In the genomic region with DNA sequence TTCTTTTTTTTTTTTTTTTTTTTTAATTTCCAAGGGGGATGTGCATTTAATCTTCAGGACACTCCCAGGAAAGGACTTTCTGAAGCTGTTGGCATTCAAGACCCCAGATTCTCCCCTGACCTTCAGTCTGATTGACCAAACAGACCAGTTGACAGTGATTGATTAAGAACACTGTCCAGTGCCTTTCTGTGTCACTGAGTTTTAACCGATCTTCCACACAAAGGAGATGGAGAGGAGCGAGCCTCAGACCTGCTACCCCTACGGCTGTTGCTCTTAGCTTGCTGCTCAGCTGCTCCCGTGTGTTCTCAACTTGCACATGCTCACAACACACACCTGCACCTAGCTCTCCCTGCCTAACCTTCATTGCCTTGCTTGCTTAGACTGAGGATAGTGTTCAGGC, we compare ENCODE assay signal across 28 mouse cellular contexts.
A peak's percentile ranks its signal among the peaks of the same experiment; 100 is the strongest.
DNase-seq lines count a peak whose midpoint lies in the region; ATAC-seq and TF ChIP-seq lines count a peak whose summit lies in the region.
"Had no signal": no experiment of that assay in that cellular context is flagged by ENCODE, and none has a peak within 500 bp of the region (broad histone marks: within the 10 kb centered on the region; RNA-seq: fewer than 3 reads in every experiment).

No protein-coding gene starts in this region.

- no peak overlapping the region for H3K4me3 ChIP-seq in hindbrain, embryonic 11.5 days (ENCODE audit: low read depth, low read length)
- H3K4me3 ChIP-seq in hindbrain, embryonic 16.5 days (ENCODE audit: low read length) = no peak overlapping the region
- H3K4me3 ChIP-seq in ES-E14 (ENCODE audit: insufficient read depth in 1 of 2, low read depth in 1 of 2, low read length in 2 of 2, poor library complexity in 1 of 2, severe bottlenecking in 1 of 2) = no peak overlapping the region
- H3K4me3 ChIP-seq in embryonic facial prominence, embryonic 10.5 days = no peak overlapping the region
- H3K4me3 ChIP-seq in heart, adult 2 months = no peak overlapping the region
- H3K4me3 ChIP-seq: embryonic facial prominence, embryonic 12.5 days; embryonic facial prominence, embryonic 15.5 days; gastrocnemius, adult 2 months; heart, embryonic 10.5 days; heart, embryonic 13.5 days; hindbrain, embryonic 15.5 days; intestine, embryonic 15.5 days had no signal

- no peak for TF ChIP-seq EP300 in heart, adult 2 months (IDR thresholded peaks at IDR 0.05; ENCODE audit: insufficient read depth, low read depth, low read length)

- no peak overlapping the region for H3K27ac ChIP-seq in hindbrain, embryonic 11.5 days (ENCODE audit: low read depth, low read length)
- H3K27ac ChIP-seq in hindbrain, embryonic 16.5 days (ENCODE audit: low read depth, low read length) = no peak overlapping the region
- H3K27ac ChIP-seq in ES-E14 (ENCODE audit: insufficient read depth, low read depth, low read length, poor library complexity, severe bottlenecking) = peak overlapping the region; percentile 12; the same call in 1 of the 2 replicates
- H3K27ac ChIP-seq in embryonic facial prominence, embryonic 10.5 days (replicated peaks) = peak overlapping the region; percentile 30; the same call in 1 of the 2 replicates
- H3K27ac ChIP-seq in heart, adult 2 months = no peak overlapping the region
- H3K27ac ChIP-seq: embryonic facial prominence, embryonic 12.5 days; embryonic facial prominence, embryonic 15.5 days; gastrocnemius, adult 2 months; heart, embryonic 10.5 days; heart, embryonic 13.5 days; hindbrain, embryonic 15.5 days; intestine, embryonic 15.5 days had no signal

- no peak for TF ChIP-seq POLR2A in heart, adult 2 months (IDR thresholded peaks at IDR 0.05; ENCODE audit: insufficient read depth, low read depth, low read length)

- intact Hi-C loops in heart, adult 2 months (cut with DNase I) = no loop called here

- 23% methylated on average over 4 of the region's 4 CpGs for WGBS in hindbrain, embryonic 11.5 days
- WGBS in hindbrain, embryonic 16.5 days = 28% methylated on average over 4 of the region's 4 CpGs
- WGBS in embryonic facial prominence, embryonic 10.5 days = 51% methylated on average over 4 of the region's 4 CpGs
- 61% methylated on average over 4 of the region's 4 CpGs for WGBS in heart, adult 2 months

- peak; percentile 27 for DNase-seq in hindbrain, embryonic 11.5 days (ENCODE audit: low spot score)
- no peak for DNase-seq in ES-E14 (ENCODE audit: low read depth, low spot score)
- peak; percentile 31 for DNase-seq in embryo, embryonic 10.5 days (ENCODE audit: low spot score)
- no peak for DNase-seq in embryonic facial prominence, embryonic 10.5 days (ENCODE audit: low spot score)
- no peak for DNase-seq in left cerebral cortex, adult 18-20 months (ENCODE audit: low spot score in 2 of 2)
- DNase-seq in heart, adult 2 months = no peak
- DNase-seq: adrenal gland, adult 8-10 months; adrenal gland, postnatal 25 days; B cell, adult 2 months; cerebellum, adult 11-12 months; cerebellum, adult 8-10 months; cerebellum, postnatal 10 days; cerebellum, postnatal 36 days; forebrain, postnatal 0 days; gastrocnemius, adult 2 months; gastrocnemius, postnatal 14 days; heart, adult 11 months; heart, postnatal 14 days; kidney, adult 11 months had no signal

- no peaks in the 10 kb centered on the region for H3K79me2 ChIP-seq in heart, adult 2 months (replicated peaks; ENCODE audit: control insufficient read depth, insufficient read depth, low read length)

- no peak for TF ChIP-seq CTCF in heart, adult 2 months (IDR thresholded peaks at IDR 0.05)

- H3K9me3 ChIP-seq in hindbrain, embryonic 11.5 days (ENCODE audit: control insufficient read depth, low read length) = no peaks in the 10 kb centered on the region
- H3K9me3 ChIP-seq in hindbrain, embryonic 16.5 days (ENCODE audit: control insufficient read depth, low read length) = no peaks in the 10 kb centered on the region
- H3K9me3 ChIP-seq in ES-E14 (ENCODE audit: control insufficient read depth, insufficient read depth, low read depth, low read length) = no peaks in the 10 kb centered on the region
- no peaks in the 10 kb centered on the region for H3K9me3 ChIP-seq in embryonic facial prominence, embryonic 10.5 days
- H3K9me3 ChIP-seq: embryonic facial prominence, embryonic 12.5 days; embryonic facial prominence, embryonic 15.5 days; heart, embryonic 10.5 days; heart, embryonic 13.5 days; hindbrain, embryonic 15.5 days; intestine, embryonic 15.5 days had no signal

- H3K9ac ChIP-seq in hindbrain, embryonic 11.5 days (ENCODE audit: low read depth, low read length) = no peak overlapping the region
- H3K9ac ChIP-seq in hindbrain, embryonic 16.5 days (ENCODE audit: low read depth, low read length) = no peak overlapping the region
- H3K9ac ChIP-seq in ES-E14 (ENCODE audit: insufficient read depth, low read depth, low read length, poor library complexity, severe bottlenecking) = no peak overlapping the region
- H3K9ac ChIP-seq in heart, adult 2 months (ENCODE audit: low read depth, low read length) = no peak overlapping the region
- H3K9ac ChIP-seq: embryonic facial prominence, embryonic 12.5 days; embryonic facial prominence, embryonic 15.5 days; forebrain, postnatal 0 days; heart, embryonic 13.5 days; hindbrain, embryonic 15.5 days; intestine, embryonic 15.5 days had no signal

- no peak overlapping the region for H3K4me2 ChIP-seq in hindbrain, embryonic 11.5 days (replicated peaks; ENCODE audit: low read depth, low read length)
- no peak overlapping the region for H3K4me2 ChIP-seq in hindbrain, embryonic 16.5 days (ENCODE audit: low read length)
- H3K4me2 ChIP-seq: embryonic facial prominence, embryonic 12.5 days; embryonic facial prominence, embryonic 15.5 days; heart, embryonic 13.5 days; hindbrain, embryonic 15.5 days; intestine, embryonic 15.5 days had no signal

- no peaks in the 10 kb centered on the region for H3K4me1 ChIP-seq in hindbrain, embryonic 11.5 days (replicated peaks; ENCODE audit: control insufficient read depth, insufficient read depth, low read length)
- H3K4me1 ChIP-seq in hindbrain, embryonic 16.5 days (ENCODE audit: control insufficient read depth, insufficient read depth, low read depth, low read length) = no peaks in the 10 kb centered on the region
- no peaks in the 10 kb centered on the region; a peak in 1 of 4 replicates for H3K4me1 ChIP-seq in ES-E14 (ENCODE audit: control insufficient read depth in 2 of 2, insufficient read depth in 2 of 2, low read length in 2 of 2, poor library complexity in 1 of 2)
- 0 out of 2 replicates have a peak, but pooled peaks cover 6% of the 10 kb centered on the region for H3K4me1 ChIP-seq in embryonic facial prominence, embryonic 10.5 days
- H3K4me1 ChIP-seq in heart, adult 2 months (ENCODE audit: control insufficient read depth, insufficient read depth, low read length) = no peaks in the 10 kb centered on the region
- H3K4me1 ChIP-seq: embryonic facial prominence, embryonic 15.5 days; heart, embryonic 10.5 days; hindbrain, embryonic 15.5 days; intestine, embryonic 15.5 days had no signal

- H3K36me3 ChIP-seq in hindbrain, embryonic 11.5 days (ENCODE audit: control insufficient read depth, insufficient read depth, low read length) = no peaks in the 10 kb centered on the region
- H3K36me3 ChIP-seq in hindbrain, embryonic 16.5 days (ENCODE audit: control insufficient read depth, insufficient read depth, low read length) = no peaks in the 10 kb centered on the region
- no peaks in the 10 kb centered on the region for H3K36me3 ChIP-seq in ES-E14 (ENCODE audit: control insufficient read depth, insufficient read depth, low read length, poor library complexity, severe bottlenecking)
- no peaks in the 10 kb centered on the region for H3K36me3 ChIP-seq in embryonic facial prominence, embryonic 10.5 days (replicated peaks)
- H3K36me3 ChIP-seq in heart, adult 2 months (ENCODE audit: control insufficient read depth, insufficient read depth, low read length) = no peaks in the 10 kb centered on the region
- H3K36me3 ChIP-seq: embryonic facial prominence, embryonic 12.5 days; embryonic facial prominence, embryonic 15.5 days; heart, embryonic 10.5 days; heart, embryonic 13.5 days; hindbrain, embryonic 15.5 days; intestine, embryonic 15.5 days had no signal

- no peaks in the 10 kb centered on the region for H3K27me3 ChIP-seq in hindbrain, embryonic 11.5 days (ENCODE audit: control insufficient read depth, insufficient read depth, low read length)
- no peaks in the 10 kb centered on the region for H3K27me3 ChIP-seq in hindbrain, embryonic 16.5 days (replicated peaks; ENCODE audit: control insufficient read depth, insufficient read depth, low read length)
- no peaks in the 10 kb centered on the region for H3K27me3 ChIP-seq in embryonic facial prominence, embryonic 10.5 days (replicated peaks; ENCODE audit: low read depth, poor library complexity, severe bottlenecking)
- no peaks in the 10 kb centered on the region for H3K27me3 ChIP-seq in heart, adult 2 months (ENCODE audit: control insufficient read depth, insufficient read depth, low read length)
- H3K27me3 ChIP-seq: CH12.LX; embryonic facial prominence, embryonic 12.5 days; embryonic facial prominence, embryonic 15.5 days; heart, embryonic 13.5 days; hindbrain, embryonic 15.5 days; intestine, embryonic 15.5 days had no signal

- ATAC-seq in hindbrain, embryonic 11.5 days (ENCODE audit: low FRiP score) = peak; percentile 65
- ATAC-seq in hindbrain, embryonic 16.5 days = no peak
- ATAC-seq: forebrain, embryonic 14.5 days; forebrain, postnatal 0 days; intestine, embryonic 15.5 days had no signal

- in situ Hi-C loops in ES-E14 (cut with MboI; ENCODE audit: low sequenced_read_pairs in 2 of 2, unreplicated experiment in 2 of 2) = no loop called here

TF ChIP-seq in ES-E14, 5 proteins besides CTCF, POLR2A, EP300 and RAD21:
- TF ChIP-seq HCFC1 (IDR thresholded peaks at IDR 0.05; ENCODE audit: borderline replicate concordance, insufficient read depth, low read length) (no peak), CHD2 (IDR thresholded peaks at IDR 0.05; ENCODE audit: low read depth, low read length) (no peak), ZC3H11A (IDR thresholded peaks at IDR 0.05; ENCODE audit: borderline replicate concordance, low read depth, low read length) (no peak), ZNF384 (IDR thresholded peaks at IDR 0.05; ENCODE audit: low read depth, low read length) (no peak), MAFK (IDR thresholded peaks at IDR 0.05; ENCODE audit: insufficient read depth, low read depth, low read length) (no peak)

Comparison
In these comparisons a context has a peak if more than half of its experiments do, and no peak if none do; other contexts are left out.
1. DNase-seq: peak in hindbrain, embryonic 11.5 days (single experiment) and embryo, embryonic 10.5 days (single experiment); none in ES-E14 (single experiment), embryonic facial prominence, embryonic 10.5 days (single experiment), left cerebral cortex, adult 18-20 months (0 of 2) and heart, adult 2 months (0 of 2).
2. H3K27ac ChIP-seq: peak in ES-E14 (single experiment) and embryonic facial prominence, embryonic 10.5 days (single experiment); none in hindbrain, embryonic 11.5 days (single experiment), hindbrain, embryonic 16.5 days (single experiment) and heart, adult 2 months (single experiment).